Mouse (Mus musculus): ENCODE results near the gene Tnfaip2. TPM values are rescaled to one million over a fixed set of nuclear protein-coding genes. Genes with fewer than 3 reads are reported as not detected.

Tnfaip2 gene
- polyA plus RNA-seq, 1 experiment from 2014 or later: 1.2 TPM

GRCm38 (mm10) chr12:111428961-111429911 is 13.0 kb upstream of the Tnfaip2 start:
- WGBS: under 1% methylated on average over 40 of the region's 40 CpGs
- Histone ChIP-seq H3K36me3 (no peaks in the 10 kb centered on the region), H3K4me3 (peak overlapping the region; percentile 41), H3K27ac (replicated peaks) (no peak overlapping the region), H3K4me2 (replicated peaks) (peak overlapping the region; percentile 70), H3K4me1 (peaks cover 18% of the 10 kb centered on the region; the same call in 1 of the 2 replicates), H3K9ac (replicated peaks) (peak overlapping the region; percentile 53), H3K9me3 (no peaks in the 10 kb centered on the region), H3K27me3 (peaks cover 99% of the 10 kb centered on the region)
- no peak for ATAC-seq (ENCODE audit: low FRiP score, low read depth)

- peaks cover 18% of the 10 kb centered on the region; the same call in 1 of the 2 replicates for H3K4me1 ChIP-seq
- no peaks in the 10 kb centered on the region for H3K36me3 ChIP-seq
- peak overlapping the region; percentile 70 for H3K4me2 ChIP-seq (replicated peaks)
- H3K27me3 ChIP-seq: peaks cover 99% of the 10 kb centered on the region
- peak overlapping the region; percentile 41 for H3K4me3 ChIP-seq
- 11% methylated on average over 27 of the region's 27 CpGs for WGBS
- H3K9ac ChIP-seq (replicated peaks): peak overlapping the region; percentile 53; the same call in 1 of the 2 replicates
- H3K27ac ChIP-seq (replicated peaks): no peak overlapping the region
- ATAC-seq (ENCODE audit: low FRiP score, low read depth): no peak
- H3K9me3 ChIP-seq: no peaks in the 10 kb centered on the region
Measured at GRCm38 (mm10) chr12:111430049-111430867, 12.0 kb upstream of the Tnfaip2 start.

DNA sequence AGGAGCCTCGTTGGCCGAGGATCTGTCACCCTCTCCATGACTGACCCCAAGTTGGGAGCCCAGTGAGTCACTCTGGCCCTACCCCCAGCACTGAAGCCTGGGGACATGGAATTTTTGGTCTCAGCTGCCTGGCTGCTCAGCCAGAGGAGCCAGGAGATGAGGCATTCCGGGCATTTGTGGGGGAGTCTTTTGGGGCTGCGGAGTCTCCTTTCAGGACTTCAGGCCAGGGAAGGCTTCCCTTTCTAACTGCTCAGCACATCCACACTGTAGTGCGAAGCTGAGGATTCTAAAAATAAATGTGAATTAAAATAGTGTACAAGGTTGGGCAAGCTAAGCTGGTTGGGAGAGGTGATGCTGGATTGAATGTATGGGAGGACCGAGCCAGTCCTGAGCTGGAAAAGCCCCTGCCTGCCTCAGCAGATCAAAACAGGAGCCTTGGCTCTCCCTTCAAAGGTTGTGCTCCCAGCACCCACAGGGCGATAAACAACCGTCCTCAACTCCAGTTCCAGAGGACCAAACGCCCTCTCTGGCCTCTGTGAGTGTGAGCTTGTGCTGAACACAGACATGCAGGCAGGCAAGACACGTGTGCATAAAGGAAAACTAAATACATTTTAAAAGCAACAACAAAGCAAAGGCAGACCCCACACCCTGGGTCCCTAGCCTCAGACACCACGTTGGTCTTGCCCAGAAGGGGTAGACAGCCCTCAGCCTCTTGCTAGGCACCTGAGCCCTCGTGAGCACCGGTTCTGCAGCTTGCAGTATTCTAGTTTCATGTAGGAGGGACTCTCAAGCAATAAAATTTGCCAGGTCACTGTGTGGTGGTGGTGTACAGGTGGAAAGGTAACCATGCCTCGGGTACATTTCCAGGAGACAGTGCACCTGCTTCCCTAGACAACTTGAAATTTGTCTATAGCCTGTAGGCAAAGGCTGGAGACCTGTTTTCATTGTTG is 11.1 kb upstream of the Tnfaip2 start:
- peaks cover 18% of the 10 kb centered on the region; the same call in 1 of the 2 replicates for H3K4me1 ChIP-seq
- H3K27ac ChIP-seq (replicated peaks): no peak overlapping the region
- H3K27me3 ChIP-seq: peaks cover 91% of the 10 kb centered on the region
- no peaks in the 10 kb centered on the region for H3K36me3 ChIP-seq
- no peaks in the 10 kb centered on the region for H3K9me3 ChIP-seq
- no peak overlapping the region for H3K9ac ChIP-seq (replicated peaks)
- 25% methylated on average over 14 of the region's 14 CpGs for WGBS
- no peak overlapping the region for H3K4me2 ChIP-seq (replicated peaks)
- ATAC-seq (ENCODE audit: low FRiP score, low read depth): no peak
- no peak overlapping the region for H3K4me3 ChIP-seq

- H3K4me1 ChIP-seq: peaks cover 18% of the 10 kb centered on the region; the same call in 1 of the 2 replicates
- WGBS: 30% methylated on average over 4 of the region's 4 CpGs
- H3K27ac ChIP-seq (replicated peaks): no peak overlapping the region
- H3K9ac ChIP-seq (replicated peaks): no peak overlapping the region
- ATAC-seq (ENCODE audit: low FRiP score, low read depth): no peak
- H3K27me3 ChIP-seq: peaks cover 91% of the 10 kb centered on the region
- no peak overlapping the region for H3K4me3 ChIP-seq
- H3K9me3 ChIP-seq: no peaks in the 10 kb centered on the region
- H3K4me2 ChIP-seq (replicated peaks): no peak overlapping the region
- H3K36me3 ChIP-seq: no peaks in the 10 kb centered on the region
Measured at GRCm38 (mm10) chr12:111432097-111432496, 10.2 kb upstream of the Tnfaip2 start.

- WGBS: 66% methylated on average over 4 of the region's 5 CpGs
- no peak overlapping the region for H3K9ac ChIP-seq (replicated peaks)
- H3K9me3 ChIP-seq: no peaks in the 10 kb centered on the region
- no peak for ATAC-seq (ENCODE audit: low FRiP score, low read depth)
- no peaks in the 10 kb centered on the region for H3K36me3 ChIP-seq
- H3K4me2 ChIP-seq (replicated peaks): no peak overlapping the region
- no peak overlapping the region for H3K4me3 ChIP-seq
- peaks cover 18% of the 10 kb centered on the region; the same call in 1 of the 2 replicates for H3K4me1 ChIP-seq
- peaks cover 92% of the 10 kb centered on the region for H3K27me3 ChIP-seq
- H3K27ac ChIP-seq (replicated peaks): no peak overlapping the region
Measured at GRCm38 (mm10) chr12:111432751-111433331, 9.4 kb upstream of the Tnfaip2 start.

DNA sequence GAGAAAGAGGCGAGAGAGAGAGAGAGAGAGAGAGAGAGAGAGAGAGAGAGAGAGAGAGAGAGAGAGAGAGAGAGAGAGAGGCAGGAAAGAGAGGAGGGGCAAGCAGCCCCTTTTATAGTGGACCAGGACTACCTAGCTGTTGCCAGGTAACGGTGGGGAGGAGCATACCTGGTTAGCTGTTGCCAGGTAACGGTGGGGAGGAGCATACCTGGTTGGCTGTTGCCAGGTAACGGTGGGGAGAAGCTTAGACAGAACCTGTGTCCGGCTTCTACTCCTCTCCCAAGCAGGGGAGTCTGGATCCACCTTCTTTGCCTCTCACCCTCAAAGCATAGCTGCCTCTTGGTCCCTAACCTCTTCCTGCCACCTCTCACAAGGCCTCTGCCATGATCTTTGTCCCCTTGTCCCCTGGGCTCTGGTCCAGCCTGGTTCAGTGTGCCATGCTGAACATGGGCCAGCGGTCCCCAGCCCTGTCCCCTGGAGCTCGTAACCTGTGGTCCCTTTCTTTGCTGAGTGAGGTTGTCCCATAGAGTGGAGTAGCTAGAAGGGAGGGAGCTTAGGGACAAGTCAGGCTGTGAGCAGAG is 8.0 kb upstream of the Tnfaip2 start:
- Histone ChIP-seq H3K27me3 (peaks cover 86% of the 10 kb centered on the region), H3K27ac (replicated peaks) (no peak overlapping the region), H3K9me3 (no peaks in the 10 kb centered on the region), H3K9ac (replicated peaks) (no peak overlapping the region), H3K36me3 (no peaks in the 10 kb centered on the region), H3K4me2 (replicated peaks) (no peak overlapping the region), H3K4me1 (peaks cover 9% of the 10 kb centered on the region; the same call in 1 of the 2 replicates), H3K4me3 (no peak overlapping the region)
- no peak for ATAC-seq (ENCODE audit: low FRiP score, low read depth)
- WGBS: 26% methylated on average over 6 of the region's 7 CpGs

DNA sequence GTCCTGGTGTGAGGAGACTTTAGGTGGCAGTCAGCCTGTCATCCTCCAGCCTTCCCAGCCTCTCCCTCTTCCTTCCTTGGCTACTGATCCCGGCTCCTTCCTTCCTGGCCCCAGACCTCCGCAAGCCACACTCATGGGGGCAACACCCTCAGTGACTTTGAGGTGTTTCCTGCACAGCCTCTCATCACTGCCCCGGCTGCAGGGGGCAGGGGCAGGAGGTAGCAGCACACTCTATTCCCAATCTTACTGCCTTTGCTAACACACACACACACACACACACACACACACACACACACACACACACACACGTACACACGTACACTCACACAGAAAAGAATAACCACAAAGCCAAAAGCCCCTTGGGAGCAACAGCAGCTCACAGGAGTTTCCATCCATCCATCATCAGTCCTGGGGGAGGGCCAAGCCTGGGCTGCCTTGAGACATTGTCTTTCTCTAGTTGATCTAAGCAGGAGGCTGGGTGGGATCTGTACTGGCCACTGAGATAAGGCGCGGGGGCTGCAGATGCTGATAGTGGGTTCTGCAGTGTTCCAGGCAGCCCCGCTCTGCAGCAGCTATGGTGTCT is 7.4 kb upstream of the Tnfaip2 start:
- WGBS: 51% methylated on average over 8 of the region's 8 CpGs
- no peaks in the 10 kb centered on the region for H3K36me3 ChIP-seq
- H3K27me3 ChIP-seq: peaks cover 84% of the 10 kb centered on the region
- H3K4me2 ChIP-seq (replicated peaks): no peak overlapping the region
- H3K9ac ChIP-seq (replicated peaks): no peak overlapping the region
- no peak overlapping the region for H3K4me3 ChIP-seq
- ATAC-seq (ENCODE audit: low FRiP score, low read depth): no peak
- H3K27ac ChIP-seq (replicated peaks): no peak overlapping the region
- H3K9me3 ChIP-seq: no peaks in the 10 kb centered on the region
- peaks cover 6% of the 10 kb centered on the region; the same call in 1 of the 2 replicates for H3K4me1 ChIP-seq

- no peaks in the 10 kb centered on the region for H3K36me3 ChIP-seq
- no peak overlapping the region for H3K4me3 ChIP-seq
- no peaks in the 10 kb centered on the region for H3K9me3 ChIP-seq
- no peaks in the 10 kb centered on the region for H3K4me1 ChIP-seq
- no peak overlapping the region for H3K27ac ChIP-seq (replicated peaks)
- no peak overlapping the region for H3K4me2 ChIP-seq (replicated peaks)
- no peak overlapping the region for H3K9ac ChIP-seq (replicated peaks)
- 84% methylated on average over 3 of the region's 3 CpGs for WGBS
- H3K27me3 ChIP-seq: peaks cover 84% of the 10 kb centered on the region
- ATAC-seq (ENCODE audit: low FRiP score, low read depth): no peak
Measured at GRCm38 (mm10) chr12:111436170-111436569, 6.1 kb upstream of the Tnfaip2 start.

- Histone ChIP-seq H3K9me3 (no peaks in the 10 kb centered on the region), H3K4me3 (no peak overlapping the region), H3K4me1 (peaks cover 2% of the 10 kb centered on the region; the same call in 1 of the 2 replicates), H3K27me3 (peaks cover 84% of the 10 kb centered on the region), H3K36me3 (no peaks in the 10 kb centered on the region), H3K4me2 (replicated peaks) (no peak overlapping the region), H3K9ac (replicated peaks) (no peak overlapping the region), H3K27ac (replicated peaks) (no peak overlapping the region)
- ATAC-seq (ENCODE audit: low FRiP score, low read depth): no peak
- WGBS: 82% methylated on average over 8 of the region's 8 CpGs
Measured at GRCm38 (mm10) chr12:111436640-111437039, 5.6 kb upstream of the Tnfaip2 start.

DNA sequence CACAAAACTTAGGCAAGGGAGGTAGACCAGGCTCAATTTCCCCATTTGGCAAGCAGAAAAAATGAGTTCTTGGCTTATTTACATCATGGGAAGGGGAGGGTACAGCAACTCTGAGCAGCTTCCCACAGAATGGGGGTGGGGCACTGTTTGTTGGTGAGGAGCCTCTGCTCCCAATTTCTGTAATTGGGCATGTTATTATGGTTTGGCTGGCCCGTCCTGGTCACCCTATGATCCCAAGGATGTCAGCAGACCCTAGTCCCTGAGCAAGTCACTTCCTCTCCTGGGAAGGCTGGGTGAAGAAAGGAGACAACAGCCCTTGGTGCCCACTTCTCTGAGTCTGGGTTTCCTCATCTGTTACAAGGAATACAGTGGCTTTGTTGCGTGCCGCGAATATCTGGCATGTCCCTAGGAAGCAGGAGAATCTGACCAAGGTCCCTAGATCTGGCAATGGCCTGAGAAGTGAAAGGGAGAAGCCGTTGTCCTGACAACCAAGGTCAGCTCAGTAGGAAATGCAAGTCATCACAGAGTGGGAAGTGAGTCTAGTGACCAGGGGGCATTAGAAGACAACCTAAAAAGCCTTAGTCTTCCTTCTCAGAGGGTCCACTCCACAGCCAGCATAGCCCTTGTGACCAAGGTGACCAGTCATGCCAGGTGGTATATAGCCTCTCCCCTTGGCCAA is 4.9 kb upstream of the Tnfaip2 start:
- H3K4me1 ChIP-seq: peaks cover 9% of the 10 kb centered on the region
- H3K9ac ChIP-seq (replicated peaks): no peak overlapping the region
- H3K36me3 ChIP-seq: no peaks in the 10 kb centered on the region
- no peak overlapping the region for H3K4me3 ChIP-seq
- WGBS: 79% methylated on average over 5 of the region's 5 CpGs
- peaks cover 84% of the 10 kb centered on the region for H3K27me3 ChIP-seq
- H3K27ac ChIP-seq (replicated peaks): no peak overlapping the region
- H3K9me3 ChIP-seq: no peaks in the 10 kb centered on the region
- no peak for ATAC-seq (ENCODE audit: low FRiP score, low read depth)
- H3K4me2 ChIP-seq (replicated peaks): no peak overlapping the region

Data from midbrain, embryonic 12.5 days (tissue).